Mouse (Mus musculus): ENCODE data around the gene Vcl.

The Vcl gene

DNA sequence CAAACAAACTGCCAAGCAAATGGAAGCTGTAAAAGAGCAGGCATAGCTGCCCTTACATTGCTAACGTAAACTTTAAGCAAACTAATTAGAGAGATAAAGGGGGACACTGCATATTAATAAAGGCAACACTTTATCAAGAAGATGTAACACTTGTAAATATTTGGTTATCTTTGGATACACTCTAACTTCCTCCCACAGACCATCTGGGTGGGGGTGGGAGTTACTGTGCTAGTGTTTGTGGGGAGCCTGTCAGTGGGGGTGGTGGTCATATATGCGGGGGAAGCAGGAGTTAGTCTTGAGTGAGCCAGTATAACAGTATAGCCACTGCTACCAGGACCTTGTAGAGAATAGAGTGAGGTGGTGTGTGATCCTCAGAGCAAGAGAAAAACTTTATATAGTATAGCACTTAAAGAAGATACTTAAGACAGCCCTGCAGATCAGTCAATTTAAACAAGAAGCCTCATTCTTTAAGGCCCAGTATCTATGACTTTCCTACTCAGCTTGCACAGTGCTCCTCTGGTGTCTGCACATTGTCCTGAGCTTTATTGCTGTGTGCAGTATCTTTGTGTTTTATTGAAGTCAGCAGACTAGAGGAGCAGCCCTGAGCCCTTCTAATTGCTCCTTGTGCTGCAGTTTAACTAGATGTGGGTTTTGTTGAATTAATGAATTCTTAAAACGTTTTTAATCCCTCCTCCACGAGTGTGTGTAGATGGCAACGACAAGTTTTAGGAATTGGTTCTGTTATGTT is 133.7 kb downstream of the Vcl start:
- DNase-seq (ENCODE audit: extremely low spot score, low spot score), result no peak

DNA sequence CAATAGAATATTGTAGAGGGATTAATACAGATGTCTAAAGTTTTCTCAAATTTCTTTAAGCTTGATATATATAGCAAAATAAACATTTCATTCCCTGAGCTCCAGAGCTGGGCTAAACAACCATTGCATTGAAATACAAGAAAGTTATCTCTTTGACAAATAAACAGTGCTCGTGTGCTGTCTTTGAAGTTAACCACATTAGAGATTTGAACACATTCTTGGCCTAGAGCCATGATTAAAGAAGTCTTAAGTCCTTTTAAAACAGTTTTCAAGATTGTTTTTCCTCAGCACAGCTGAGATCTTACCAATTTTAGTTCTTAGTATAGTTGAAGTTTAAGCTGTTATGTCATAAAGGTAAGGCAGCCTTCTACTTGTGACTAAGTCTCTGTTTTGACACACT is 135.1 kb downstream of the Vcl start:
- DNase-seq (ENCODE audit: extremely low spot score, low spot score), result no peak

DNA sequence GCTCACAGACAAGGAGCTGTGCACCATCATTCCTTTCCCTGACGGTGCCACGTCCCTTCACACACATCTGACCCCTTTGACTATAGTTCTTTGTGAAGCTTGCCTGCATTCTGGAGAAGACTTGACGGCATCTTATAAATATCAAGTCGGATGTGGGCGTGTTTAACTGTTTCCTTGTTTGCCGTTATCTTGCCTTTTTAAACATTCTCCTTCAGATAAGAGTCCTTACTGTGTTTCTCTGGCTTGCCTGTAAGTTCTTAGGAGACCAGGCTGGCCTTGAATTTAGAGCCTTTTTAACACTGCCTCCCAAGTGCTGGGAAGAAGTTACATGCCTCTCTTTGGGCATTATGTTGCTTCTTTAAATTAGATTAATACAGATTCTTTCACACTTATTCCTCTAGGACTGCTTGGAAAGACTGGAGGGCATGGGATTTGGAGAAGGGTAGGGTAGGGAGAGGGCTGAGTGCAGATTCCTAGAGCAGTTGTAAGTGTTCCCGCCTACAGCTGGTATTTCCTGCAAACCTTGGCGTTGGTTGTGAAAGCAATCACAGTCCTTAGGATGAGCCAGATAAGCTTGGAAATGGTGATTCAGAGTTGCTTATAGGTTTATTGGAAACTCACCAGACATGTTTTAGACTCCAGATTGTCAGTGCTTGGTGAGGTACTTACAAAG is 136.4 kb downstream of the Vcl start:
- no peak for DNase-seq (ENCODE audit: extremely low spot score, low spot score)

DNA sequence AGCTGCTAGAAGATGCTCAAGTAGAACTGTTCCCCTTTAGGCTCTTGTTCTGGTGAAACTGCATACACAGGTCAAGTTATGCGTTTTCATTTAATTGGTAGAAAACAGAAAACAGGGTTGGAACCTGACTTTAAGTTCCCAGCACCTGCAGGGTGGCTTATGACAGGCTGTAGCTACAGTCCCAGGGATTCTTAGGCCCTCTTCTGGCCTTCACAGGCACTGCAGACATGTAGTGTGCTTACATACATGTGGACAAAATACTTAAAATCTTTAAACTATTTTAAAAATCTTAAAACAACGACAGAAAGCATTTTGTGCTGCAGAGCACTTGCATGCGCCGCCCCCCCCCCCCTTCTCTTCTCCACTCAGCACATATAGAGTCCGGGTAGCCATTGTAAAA is 140.4 kb downstream of the Vcl start:
- DNase-seq (ENCODE audit: extremely low spot score, low spot score), result no peak

DNA sequence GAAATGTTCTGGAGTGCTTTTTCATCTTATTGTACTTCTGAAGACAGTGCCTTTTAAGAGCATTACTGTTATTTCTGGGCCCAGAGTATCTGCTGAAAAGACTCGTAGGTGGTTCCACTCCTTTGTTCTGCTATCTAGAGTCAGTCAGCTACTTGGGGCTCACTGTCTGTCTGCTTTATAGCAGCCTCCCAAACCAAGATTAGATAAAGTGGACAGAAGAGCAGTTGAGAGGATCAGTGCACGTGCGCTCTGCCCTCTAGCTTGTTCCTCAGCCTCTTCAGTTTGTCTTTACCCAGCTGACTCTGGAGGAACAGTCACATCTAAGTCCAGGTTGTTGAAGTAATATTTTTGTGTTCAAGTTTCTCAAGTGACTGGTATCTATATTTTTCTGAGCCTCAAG is 144.8 kb downstream of the Vcl start:
- DNase-seq (ENCODE audit: extremely low spot score, low spot score), result no peak

DNA sequence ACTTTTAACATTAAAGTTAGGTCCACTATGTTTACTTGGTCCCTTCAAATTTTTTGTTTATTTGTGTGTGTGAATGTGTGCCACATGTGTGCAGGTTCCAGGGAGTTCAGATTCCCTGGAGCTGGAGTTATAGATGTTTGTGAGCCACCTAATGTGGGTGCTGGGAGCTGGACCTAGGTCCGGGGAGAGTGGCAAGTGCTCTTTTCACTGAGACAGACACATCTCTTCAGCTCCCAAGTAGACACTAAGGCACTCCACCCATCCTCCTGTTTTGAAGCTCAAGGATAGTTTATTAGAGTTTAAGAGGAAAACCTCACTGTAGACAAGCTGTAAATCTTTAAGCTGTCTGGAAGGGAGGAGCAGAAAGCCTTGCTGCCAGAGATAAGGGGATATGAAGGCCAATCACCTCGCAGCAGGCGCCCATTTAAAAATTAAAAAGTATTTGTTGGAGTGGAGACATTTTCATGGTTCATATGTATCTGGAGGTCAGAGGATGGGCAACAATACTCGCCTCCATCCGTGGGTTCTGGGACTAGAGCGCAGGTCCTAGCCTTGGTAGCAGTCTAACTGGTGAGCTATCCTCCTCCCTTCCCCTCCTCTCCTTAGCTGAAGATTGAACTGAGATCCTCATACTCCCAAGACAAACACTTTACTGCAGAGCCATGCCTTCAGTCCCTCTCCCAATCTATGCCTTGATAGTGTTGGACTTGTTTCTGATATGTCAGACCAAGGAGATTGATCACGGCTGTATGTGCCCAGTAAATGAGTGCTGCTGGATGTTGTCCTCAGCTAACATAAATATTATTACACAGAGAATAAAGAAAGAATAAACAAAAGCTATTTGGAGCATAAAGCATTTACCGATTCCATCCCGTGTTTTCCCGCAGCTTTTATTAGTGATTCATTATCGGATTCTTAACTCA is 145.5 kb downstream of the Vcl start:
- no peak for DNase-seq (ENCODE audit: extremely low spot score, low spot score)

DNA sequence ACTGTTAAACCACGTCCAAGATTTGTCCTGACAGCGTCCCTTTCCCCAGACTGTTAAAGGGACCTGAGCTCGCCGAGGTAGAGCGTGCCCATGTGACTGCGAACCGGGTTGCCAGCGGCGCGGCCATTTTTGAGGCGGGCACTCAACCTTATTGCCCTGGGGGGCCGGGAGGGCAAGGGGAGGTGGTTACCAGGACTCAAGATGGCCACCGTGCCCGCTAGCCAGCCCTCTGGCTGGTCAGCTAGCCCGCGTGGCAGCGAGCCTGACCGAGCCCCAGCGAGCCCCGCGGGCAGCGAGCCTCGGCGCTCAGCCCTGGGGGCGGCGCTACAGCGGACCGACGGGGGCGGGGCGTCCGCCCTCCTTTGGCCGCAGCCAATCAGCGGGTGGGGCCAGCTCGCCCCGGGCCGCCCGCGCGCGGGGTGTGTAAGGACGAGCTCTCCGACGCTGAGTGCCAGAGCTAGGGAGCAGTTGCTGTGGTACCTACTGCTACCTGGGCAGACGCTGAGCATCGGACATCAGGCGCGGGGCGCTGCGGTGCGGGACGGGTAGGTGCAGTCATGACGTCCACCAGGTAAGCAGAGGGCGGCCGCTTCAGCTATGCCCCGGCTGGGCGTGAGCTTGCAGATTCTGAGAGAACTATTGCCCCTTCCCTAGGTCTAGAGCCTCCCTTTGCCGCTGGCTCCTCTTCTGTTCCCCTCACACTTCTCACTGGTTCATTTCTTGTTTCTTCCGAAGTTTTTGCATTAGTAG is 146.7 kb downstream of the Vcl start:
- DNase-seq (ENCODE audit: extremely low spot score, low spot score), result peak; percentile 91

DNA sequence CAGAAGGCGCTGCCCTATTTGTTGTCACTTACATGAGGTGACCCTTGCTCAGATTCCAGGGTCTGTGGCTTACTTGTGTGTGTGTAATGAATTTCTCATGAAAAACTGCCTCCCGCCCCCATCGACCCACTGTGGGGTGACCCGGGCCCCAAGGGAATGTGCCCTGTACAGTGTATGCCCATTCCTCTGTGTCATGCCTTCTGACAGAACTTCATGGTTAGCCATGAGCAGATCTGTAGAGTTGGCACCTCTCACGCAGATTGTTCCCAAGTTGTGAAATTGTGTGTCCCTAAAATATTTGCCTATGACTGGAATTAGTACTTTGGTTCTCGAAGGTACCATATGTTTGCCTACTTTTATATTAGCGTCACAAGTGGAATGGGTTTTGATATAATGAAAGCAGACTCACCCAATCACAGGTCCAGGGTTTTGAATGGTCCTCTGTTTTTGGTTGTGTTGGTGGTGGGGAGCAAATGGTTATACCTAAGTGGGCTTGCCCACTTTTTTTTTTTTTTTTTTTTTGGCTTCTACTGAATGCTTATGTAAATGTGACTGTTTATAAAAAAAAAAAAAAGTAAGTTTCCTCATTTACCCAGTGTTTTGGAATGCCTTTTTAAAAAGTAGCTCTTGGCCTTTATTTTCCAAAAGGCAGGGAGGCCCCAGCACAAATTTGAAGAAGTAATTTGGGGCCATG is 147.4 kb downstream of the Vcl start:
- DNase-seq (ENCODE audit: extremely low spot score, low spot score), result no peak

DNA sequence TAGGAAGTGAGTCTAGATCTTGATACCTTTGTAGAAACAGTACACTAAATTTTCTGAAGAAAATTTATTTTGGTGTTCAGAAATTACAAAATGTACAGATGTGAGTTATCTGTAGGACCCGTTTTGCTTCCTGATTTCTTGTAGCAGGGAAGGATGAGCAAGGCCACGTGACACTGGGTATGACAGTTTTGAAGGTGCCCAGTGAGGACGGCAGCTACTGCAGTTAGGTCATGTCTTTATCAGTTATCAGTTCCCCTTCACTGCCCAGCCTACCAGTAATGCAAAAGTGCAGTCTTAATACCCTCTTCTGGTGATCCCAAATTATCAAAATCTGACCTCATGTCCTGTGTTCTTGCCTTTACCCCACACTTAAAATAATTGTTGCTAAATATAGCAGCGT is 148.7 kb downstream of the Vcl start:
- no peak for DNase-seq (ENCODE audit: extremely low spot score, low spot score)

DNA sequence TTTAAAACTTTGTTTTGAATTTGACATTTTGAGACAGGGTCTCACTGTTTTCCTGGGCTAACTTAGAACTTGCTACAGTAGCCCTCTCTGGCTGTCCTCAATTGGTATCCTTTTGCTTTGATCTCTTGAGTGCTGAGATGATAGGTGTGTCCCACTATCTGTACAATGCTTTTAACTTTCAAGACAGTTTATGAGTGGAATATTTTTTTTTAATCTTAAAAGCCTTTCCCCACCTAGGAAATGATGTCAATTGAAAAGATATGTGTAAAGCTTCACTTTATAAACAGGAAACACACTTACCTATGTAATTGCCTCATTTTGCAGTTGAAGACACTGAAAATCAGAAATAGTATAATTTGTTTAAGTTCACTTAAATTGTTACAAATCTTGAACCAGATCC is 149.3 kb downstream of the Vcl start:
- no peak for DNase-seq (ENCODE audit: extremely low spot score, low spot score)

DNA sequence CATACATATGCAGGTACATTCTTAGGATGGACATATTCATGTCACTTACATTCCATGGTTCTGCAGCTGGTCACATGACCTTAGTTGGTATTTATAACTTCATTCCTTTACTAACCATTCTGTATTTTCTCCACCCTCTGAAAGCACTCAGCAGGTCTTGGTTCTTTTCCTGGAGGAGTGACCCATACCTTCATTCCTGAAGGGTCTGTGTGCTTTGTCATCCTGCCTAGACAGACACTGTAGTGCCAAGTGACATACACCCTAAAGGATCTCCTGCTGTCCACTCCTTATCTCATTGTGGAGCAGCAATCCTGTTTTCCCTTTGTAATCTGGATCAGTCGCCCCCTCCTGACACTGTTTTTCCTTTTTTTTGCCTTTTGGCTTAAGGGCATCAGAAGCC is 153.6 kb downstream of the Vcl start:
- DNase-seq (ENCODE audit: extremely low spot score, low spot score), result no peak

All from neural tube, embryonic 10.5 days (tissue).